Mouse (Mus musculus) kidney, postnatal 25 days (tissue): ENCODE results near the gene Cx3cr1.
"Not testable (repeated sequence)": the region's sequence is repeated elsewhere in the genome, so short reads cannot be mapped to it uniquely, and the experiment has no call there.

Experiments
- DNase-seq, 2 experiments: peaks; one replicate each; pipeline ENCODE4 v3.0.0; 2021; ENCODE audit warnings: mixed read lengths in 2 of 2

The Cx3cr1 gene

DNA sequence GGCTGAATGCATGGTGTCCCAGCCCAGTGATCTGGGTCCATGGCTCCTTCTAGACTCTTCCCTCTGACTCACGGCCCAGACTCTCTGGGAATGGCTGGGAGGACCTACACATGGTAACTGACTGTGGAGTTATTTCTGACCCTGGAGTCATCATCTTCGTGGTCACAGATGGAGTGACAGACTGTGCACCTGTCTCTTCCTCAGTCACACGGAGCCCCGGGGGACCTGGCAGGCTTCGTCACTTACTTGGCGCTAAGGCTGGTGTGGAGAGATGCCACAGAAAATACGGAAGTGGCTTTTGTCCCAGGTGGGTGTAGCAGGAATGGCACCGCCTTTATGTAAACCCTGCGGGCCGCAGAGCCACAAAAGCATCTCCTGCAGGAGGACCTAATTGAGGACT lies 45.5 kb downstream of the Cx3cr1 start:
- no peak for DNase-seq

- no peak for DNase-seq
Observed at GRCm38 (mm10) chr9:120023086-120023811, 46.4 kb downstream of the Cx3cr1 start, which contains the start of gene Xirp1. TSS of gene Xirp1 (minus strand) at chr9:120023598.

- no peak for DNase-seq
Observed at GRCm38 (mm10) chr9:120021164-120021563, 48.5 kb downstream of the Cx3cr1 start.

DNA sequence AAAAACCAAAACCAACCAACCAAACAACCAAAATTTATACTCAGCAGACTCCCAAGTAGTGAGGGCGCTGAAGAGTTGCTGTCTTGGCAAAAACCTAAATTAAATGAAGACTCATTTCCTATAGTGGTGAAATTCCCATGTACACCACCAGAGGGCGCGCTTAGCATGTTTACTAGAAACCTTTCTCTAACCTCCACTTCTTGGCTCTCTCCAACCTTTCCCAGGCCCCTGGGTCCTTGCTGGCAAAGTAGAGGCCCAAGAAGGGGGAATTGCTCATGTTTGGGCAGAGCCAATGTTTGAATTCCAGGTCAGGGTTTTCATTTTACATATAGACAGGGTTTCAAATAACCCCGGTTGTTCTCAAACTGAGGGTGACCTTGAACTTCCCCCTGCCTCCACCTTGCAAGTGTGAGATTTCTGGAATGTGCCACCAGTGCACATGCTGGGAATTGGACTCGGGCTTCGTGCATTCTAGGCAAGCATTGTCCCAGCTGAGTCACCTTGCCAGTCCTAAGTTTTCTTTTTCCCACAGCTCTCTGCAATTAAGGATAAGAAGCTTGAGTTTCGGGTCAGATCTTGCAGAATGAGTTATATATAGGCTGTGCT lies 49.3 kb downstream of the Cx3cr1 start:
- DNase-seq: peak; percentile 70 to 86

DNA sequence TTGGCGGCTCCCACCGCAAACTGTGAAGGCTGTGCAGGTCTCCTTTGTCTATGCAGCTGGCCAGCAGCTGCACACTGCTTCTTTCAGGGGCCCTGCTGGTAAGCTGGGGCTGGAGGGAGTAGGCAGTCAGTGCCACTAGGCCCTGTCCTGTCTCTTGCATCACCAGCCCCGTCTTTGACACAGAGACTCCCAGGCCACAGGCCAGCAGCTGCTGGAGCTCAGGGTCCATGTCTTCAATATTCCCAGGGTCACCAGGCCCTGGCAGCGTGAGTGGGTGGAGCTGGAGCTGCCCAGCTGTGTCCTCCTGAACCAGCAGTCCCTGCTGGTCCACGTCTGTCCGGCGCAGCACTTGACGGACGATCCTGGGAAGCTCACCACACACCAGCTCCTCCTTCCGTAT lies 52.7 kb downstream of the Cx3cr1 start:
- peak; percentile 30 to 82 for DNase-seq

GRCm38 (mm10) chr9:120014828-120015227 lies 54.9 kb downstream of the Cx3cr1 start:
- DNase-seq: no peak

GRCm38 (mm10) chr9:120013251-120013820 lies 56.3 kb downstream of the Cx3cr1 start:
- DNase-seq: no peak

GRCm38 (mm10) chr9:120012781-120013180 lies 56.9 kb downstream of the Cx3cr1 start:
- DNase-seq: no peak

DNA sequence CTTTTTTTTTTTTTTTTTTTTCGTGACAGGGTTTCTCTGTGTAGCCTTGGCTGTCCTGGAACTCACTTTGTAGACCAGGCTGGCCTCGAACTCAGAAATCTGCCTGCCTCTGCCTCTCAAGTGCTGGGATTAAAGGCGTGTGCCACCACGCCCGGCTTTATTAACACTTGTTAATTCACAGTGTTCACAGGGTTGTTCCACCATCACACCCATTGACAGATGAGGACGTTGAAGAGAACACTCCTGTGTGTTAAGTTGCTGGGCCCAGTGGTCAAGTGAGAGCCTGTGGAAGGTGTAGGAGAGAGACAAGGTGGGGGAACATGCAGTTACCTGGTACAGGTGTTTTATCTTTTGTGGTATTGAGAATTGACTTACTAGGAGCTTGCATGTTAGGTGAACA lies 57.5 kb downstream of the Cx3cr1 start:
- DNase-seq: not testable (repeated sequence)

- DNase-seq: peak; percentile 78 to 86
Observed at GRCm38 (mm10) chr9:120011533-120011932, 58.1 kb downstream of the Cx3cr1 start.

DNA sequence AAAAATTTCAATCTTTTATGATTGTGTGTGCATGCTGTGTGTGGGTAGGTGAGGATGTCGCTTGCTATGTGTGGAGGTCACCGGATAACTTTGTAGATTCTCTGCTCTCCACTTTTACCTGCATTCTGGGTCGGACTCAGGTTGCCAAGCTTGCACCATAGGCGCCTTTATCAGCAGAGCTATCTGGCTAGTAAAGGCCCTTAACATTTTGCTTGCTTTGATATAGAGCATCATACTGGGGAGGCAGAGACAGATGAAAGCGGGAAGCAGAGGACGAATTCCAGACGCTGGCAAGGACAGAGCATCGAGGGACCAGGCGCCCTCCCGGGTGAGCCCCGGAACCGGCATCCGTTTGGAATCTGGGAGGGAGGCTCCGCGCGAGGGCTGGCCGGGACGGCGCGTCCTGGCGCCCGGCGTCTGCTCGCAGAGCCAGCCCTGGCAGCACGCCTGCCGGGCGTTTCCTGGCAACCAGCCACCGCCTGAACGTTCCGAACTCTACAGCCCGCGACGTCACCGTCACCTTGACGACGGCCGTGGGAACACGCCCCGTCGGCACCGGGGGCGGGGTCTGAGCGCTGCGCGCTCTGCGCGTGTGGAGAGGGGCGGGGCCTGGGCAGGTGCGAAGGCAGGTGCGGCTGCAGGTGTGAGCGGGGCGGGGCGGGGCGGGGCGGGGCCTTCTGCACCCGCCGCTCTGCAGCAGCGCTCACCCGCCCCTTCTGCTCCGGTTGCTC lies 58.7 kb downstream of the Cx3cr1 start:
- peak; percentile 99 for DNase-seq

DNA sequence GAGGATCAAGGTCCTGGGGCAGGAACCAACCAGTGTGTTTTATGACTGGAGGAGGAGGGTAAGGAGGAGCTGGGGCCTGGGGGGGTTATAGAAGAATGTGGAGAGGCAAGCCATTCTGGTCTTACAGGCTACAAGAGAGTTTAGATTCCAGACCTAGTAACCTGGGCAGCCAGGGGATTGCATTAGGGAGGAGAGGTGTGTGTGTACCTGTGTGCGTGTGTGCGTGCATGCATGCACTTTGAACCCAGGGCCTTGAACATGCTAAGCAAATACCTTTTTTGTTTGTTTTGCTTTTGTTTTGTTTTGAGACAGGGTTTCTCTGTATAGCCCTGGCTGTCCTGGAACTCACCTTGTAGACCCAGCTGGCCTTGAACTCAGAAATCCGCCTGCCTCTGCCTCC lies 59.8 kb downstream of the Cx3cr1 start:
- peak in 1 of 2 experiments; percentile 51 for DNase-seq

DNA sequence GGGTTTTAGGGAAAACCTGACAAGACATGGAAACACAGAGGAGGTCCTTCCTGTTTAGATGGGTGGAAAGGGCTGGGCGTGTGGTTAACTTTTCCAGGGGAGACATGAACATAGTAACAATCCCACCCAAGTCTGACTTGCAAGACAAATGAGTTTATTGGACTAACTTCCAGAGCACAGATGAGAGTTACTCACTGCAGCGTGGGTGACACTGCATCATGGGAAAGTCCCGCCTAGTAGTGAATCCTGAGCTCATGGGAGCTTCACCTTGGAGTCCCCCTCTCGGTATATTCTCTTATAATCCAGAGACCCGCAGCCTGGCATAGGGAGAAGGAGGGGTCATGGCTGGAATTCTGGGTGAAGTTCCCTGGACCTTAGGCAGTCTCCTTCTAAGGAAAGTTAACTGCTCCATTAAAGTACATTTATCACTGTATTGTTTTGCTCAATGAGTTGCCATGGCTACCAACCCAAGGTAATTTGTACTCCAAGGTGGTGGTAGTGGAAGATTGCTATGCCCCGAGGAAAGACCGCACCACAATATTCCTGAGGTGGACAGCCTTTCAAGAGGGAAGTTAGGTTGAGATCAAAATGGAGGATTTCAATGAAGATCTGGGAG lies 60.3 kb downstream of the Cx3cr1 start:
- DNase-seq: no peak

- DNase-seq: no peak
Observed at GRCm38 (mm10) chr9:120007833-120008232, 61.8 kb downstream of the Cx3cr1 start.

GRCm38 (mm10) chr9:120005936-120006335 lies 63.7 kb downstream of the Cx3cr1 start:
- no peak for DNase-seq

DNA sequence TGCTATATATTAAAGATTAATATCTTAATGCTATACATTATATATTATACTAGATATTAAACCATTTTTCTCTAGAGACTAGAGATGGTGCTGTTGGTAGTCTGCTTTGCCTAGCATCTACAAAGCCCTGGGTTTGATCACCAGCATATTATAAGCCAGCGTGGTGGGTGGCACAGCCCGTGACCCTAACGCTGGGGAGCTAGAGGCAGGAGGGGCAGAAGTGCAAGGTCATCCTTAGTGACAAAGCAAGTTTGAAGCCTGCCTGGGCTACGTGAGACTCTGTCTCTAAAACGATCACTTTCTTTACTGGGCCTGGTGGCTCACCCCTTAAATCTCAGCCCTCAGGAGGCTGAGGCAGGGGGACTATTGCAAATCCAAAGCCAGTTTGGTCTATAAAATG lies 66.8 kb downstream of the Cx3cr1 start:
- no peak for DNase-seq

DNA sequence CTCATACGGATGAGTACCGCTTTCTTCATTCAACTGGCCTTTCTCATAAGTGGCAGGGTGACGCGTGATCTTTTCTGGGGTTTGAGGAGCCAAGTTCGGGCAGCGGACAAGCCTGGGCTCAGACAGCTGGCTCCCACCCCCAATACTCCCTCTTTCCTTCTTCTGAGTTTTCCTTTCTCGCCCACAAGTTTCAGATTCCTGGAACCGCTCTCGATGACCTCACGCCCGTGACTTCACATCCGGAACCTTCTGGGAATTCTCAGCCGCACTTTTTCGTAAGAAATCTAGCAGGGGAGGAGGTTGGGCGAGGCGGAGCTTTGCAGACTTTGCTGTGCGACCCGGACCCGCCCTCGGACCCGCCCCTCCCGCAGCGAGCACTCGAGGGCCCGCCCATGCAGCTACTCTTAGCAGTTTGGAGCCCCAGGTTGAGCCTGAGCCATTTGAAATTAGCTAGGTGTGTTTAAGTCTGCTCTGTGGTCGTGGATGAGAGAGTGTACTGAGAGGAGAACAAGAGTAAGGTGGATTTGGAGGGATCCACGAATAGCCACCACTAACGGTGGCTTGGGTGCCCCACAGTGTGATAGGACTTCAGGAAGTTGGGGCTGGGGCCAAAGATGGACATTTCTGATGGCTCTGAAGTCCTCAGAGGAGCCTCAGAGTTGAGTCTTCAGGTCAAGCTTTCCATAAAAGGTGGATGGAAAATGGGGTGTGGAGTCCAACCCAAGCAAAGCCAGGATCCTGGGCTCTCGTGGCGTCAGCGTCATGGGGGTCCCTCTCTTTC lies 67.5 kb downstream of the Cx3cr1 start:
- peak; percentile 95 to 97 for DNase-seq

DNA sequence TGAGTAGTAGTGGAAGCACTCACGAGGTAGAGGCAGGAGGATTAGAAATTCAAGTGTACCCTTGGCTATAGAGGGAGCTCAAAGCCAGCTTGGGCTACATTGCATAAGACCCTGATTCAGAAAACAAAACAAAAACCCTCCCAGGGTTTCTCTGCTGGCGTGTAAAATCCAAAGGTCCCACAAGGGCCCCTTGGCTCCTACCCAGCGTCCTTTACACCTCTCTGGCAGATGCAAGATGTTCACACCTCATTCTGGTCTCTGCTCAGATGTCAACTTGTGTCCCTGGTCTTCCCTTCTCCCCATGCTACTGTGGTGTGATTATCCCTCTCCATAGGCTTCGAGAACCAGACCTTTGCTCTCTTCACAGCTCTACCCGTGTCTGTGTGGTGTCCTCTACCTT lies 68.9 kb downstream of the Cx3cr1 start:
- DNase-seq: peak; percentile 51 to 82

DNA sequence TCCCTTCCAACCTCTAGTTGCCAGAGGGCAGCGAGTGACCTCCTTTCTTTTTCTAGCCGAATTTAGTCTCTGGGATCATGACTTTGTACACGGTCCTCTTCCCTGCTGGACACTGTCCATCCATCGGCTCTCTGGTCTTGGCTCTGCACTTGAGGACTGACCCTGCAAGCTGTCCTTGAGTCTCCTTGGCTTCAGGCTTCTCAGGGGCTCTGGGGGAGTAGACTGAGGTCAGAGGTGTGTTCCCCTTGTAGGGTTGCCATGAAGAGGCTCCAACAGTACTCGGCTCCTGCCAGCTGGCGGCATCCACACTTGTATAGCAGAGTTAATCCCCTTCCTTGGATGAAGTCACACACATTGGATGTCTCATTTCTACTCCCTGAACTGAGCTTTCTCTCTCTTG lies 70.0 kb downstream of the Cx3cr1 start:
- peak in 1 of 2 experiments; percentile 39 for DNase-seq

- peak in 1 of 2 experiments; percentile 61 for DNase-seq
Observed at GRCm38 (mm10) chr9:119998776-119999175, 70.9 kb downstream of the Cx3cr1 start.

GRCm38 (mm10) chr9:119996080-119996479 lies 73.6 kb downstream of the Cx3cr1 start:
- DNase-seq: no peak

DNA sequence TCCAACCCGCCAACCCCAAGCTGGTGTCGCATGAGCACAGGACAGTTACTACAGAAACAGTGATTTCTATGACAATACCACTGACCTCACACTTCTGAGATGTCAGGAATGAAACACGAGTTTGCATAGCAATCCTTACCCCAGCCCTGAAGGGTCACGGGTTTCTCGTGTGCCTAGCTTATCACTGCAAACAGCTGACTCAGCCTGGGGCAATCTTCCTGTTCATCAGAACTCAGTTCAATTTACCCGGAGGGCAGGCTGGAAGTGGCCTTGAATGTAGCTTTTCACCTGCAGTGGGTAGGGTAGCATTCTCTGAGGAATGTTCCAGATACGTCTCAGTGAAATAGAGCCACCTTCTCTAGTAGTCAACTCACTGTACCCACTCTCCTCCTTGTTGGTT lies 75.5 kb downstream of the Cx3cr1 start:
- DNase-seq: no peak
